Mouse (Mus musculus) cortical plate, adult 2 months (tissue): ENCODE results near the gene Il6st. TPM values are rescaled to one million over a fixed set of nuclear protein-coding genes. Genes with fewer than 3 reads are reported as not detected.

Experiments used
- H3K27ac ChIP-seq: fragments of 200-500 bp; 2 replicates; pipeline ENCODE4 v1.5.1; 2012; ENCODE audit warnings: low read length, control low read depth, inconsistent platforms; ENCODE audit not compliant: insufficient read depth
- H3K4me1 ChIP-seq: fragments of 200-500 bp; 2 replicates; pipeline ENCODE4 v1.6.1; 2011; ENCODE audit warnings: low read length; ENCODE audit not compliant: control insufficient read depth, insufficient read depth
- H3K4me3 ChIP-seq: fragments of 200-500 bp; 2 replicates; pipeline ENCODE4 v1.5.1; 2011; ENCODE audit warnings: mild to moderate bottlenecking, low read length, control low read depth; ENCODE audit not compliant: insufficient read depth
- CTCF ChIP-seq: fragments of 200-500 bp; IDR thresholded peaks from 2 replicates; pipeline ENCODE4 v1.5.1; 2011; ENCODE audit warnings: mild to moderate bottlenecking, control low read depth, low read length; ENCODE audit not compliant: insufficient read depth; ENCODE audit errors: extremely low read depth
- POLR2A ChIP-seq: fragments of 200-500 bp; IDR thresholded peaks from 2 replicates; pipeline ENCODE4 v1.6.1; 2011; ENCODE audit warnings: mild to moderate bottlenecking, low read length, control low read depth; ENCODE audit not compliant: insufficient read depth; ENCODE audit errors: extremely low read depth
- polyA plus RNA-seq: library from polyadenylated mRNA; depleted of rRNA; stranded (reverse); fragments of >200 nt; gene quantifications from 2 replicates; pipeline ENCODE4 v1.2.3, GENCODE M21; 2012

Gene Il6st
- polyA plus RNA-seq, 1 experiment: 26.8 TPM

DNA sequence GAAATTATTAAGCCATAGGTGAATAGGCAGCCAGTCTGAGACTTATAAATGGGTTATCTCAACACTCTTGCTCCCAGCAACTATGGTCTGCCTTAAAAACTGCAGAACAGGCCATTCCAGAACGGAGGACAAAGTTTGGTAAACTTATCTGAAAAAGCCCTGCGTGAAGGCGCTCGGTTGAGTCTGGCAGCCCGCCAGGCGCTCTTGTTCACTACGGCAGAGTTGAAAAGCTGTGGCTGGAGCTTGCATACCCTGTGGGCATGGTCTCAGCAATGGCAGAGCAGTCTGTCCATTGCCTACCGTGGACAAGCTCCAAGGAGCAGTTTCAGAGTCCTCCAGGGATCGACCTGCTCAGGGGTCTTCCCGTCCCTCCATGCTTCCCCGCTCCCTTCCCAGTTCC, 47.4 kb downstream of the Il6st start:
- Histone ChIP-seq H3K4me3 (no peak overlapping the region), H3K4me1 (no peaks in the 10 kb centered on the region), H3K27ac (no peak overlapping the region)
- TF ChIP-seq POLR2A (no peak), CTCF (no peak)

GRCm38 (mm10) chr13:112511810-112512209, 47.9 kb downstream of the Il6st start:
- no peaks in the 10 kb centered on the region for H3K4me1 ChIP-seq
- no peak overlapping the region for H3K4me3 ChIP-seq
- no peak overlapping the region for H3K27ac ChIP-seq
- no peak for TF ChIP-seq CTCF
- no peak for TF ChIP-seq POLR2A

- no peak overlapping the region for H3K27ac ChIP-seq
- TF ChIP-seq POLR2A: no peak
- H3K4me3 ChIP-seq: no peak overlapping the region
Observed at GRCm38 (mm10) chr13:112512824-112513223, 49.0 kb downstream of the Il6st start.

GRCm38 (mm10) chr13:112514546-112514945, 50.7 kb downstream of the Il6st start:
- Histone ChIP-seq H3K27ac (no peak overlapping the region), H3K4me1 (no peaks in the 10 kb centered on the region), H3K4me3 (no peak overlapping the region)
- TF ChIP-seq CTCF (no peak), POLR2A (no peak)

More at GRCm38 (mm10) chr13:112512824-112513223, 49.0 kb downstream of the Il6st start:
- no peaks in the 10 kb centered on the region for H3K4me1 ChIP-seq

DNA sequence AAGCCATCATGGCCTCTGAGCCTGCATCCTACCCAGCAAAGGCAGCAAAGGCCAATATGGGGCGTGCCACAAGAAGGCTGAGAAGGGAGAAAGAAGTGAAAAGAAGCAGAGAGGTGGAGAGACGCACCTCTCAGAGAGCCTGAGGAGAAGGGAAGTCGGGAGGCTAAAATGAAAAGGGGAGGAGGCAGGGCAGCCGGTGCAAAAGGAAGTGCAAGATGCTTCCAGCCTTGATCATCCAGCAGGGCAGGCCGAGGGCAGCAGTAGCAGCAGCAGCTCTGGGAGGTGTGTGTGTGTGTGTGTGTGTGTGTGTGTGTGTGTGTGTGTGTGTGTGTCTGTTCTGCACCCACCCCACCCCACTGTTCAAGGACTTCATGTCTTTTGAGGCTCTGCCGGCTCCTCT, 58.4 kb downstream of the Il6st start:
- no peak overlapping the region for H3K27ac ChIP-seq
- no peaks in the 10 kb centered on the region for H3K4me1 ChIP-seq
- no peak for TF ChIP-seq CTCF
- TF ChIP-seq POLR2A: no peak
- H3K4me3 ChIP-seq: no peak overlapping the region

DNA sequence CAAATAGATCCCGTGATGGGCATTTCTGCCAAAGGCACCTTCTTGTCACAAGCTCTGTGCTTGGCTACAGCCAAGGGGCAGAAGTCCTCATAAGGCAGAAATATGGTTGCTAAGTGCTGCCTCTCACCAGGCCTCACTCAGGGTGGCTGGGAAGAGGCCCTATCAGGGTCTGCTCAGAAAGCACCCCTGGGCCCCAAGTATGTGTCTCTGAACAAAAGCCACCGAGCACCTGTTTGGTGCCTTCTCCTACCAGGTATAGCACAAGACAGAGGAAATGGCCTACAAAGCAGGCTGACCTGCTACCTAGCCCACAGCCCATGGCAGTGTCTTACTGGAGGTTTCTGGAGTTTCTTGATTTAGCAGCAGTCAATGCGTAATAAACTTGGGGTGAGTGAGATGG, 59.0 kb downstream of the Il6st start:
- no peak overlapping the region for H3K27ac ChIP-seq
- no peaks in the 10 kb centered on the region for H3K4me1 ChIP-seq
- no peak for TF ChIP-seq POLR2A
- TF ChIP-seq CTCF: no peak
- no peak overlapping the region for H3K4me3 ChIP-seq

DNA sequence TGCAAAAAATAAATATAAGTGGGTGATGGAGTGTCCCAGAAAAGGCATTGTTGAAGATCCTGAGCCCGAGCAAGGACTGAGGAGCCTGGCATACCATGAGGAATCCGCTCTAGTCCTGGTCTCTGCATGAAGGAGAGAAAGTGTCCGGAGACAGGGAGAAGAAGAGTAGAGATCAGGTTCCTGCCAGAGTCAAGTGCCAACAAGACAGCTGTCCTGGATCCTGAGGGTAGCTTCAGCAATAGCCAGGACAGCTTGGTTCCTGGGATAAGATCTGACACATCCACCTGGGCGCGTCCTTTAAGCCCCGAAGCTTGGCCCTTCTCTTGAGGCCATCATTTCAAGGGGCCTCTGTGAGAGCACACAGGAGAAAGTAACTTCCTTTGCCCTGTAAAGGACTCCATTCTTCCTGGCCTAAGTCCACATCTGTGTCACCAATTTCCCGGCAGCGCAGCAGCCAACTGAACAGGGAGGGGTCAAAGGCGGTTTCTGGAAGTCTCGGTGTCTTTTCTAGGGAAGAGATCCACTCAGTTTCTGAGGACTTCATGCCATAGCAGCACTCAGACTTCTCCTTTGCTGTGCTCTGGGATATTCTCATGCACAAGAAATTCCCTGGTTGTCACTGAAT, 59.6 kb downstream of the Il6st start:
- Histone ChIP-seq H3K4me1 (no peaks in the 10 kb centered on the region), H3K4me3 (no peak overlapping the region), H3K27ac (no peak overlapping the region)
- TF ChIP-seq CTCF: no peak
- no peak for TF ChIP-seq POLR2A

DNA sequence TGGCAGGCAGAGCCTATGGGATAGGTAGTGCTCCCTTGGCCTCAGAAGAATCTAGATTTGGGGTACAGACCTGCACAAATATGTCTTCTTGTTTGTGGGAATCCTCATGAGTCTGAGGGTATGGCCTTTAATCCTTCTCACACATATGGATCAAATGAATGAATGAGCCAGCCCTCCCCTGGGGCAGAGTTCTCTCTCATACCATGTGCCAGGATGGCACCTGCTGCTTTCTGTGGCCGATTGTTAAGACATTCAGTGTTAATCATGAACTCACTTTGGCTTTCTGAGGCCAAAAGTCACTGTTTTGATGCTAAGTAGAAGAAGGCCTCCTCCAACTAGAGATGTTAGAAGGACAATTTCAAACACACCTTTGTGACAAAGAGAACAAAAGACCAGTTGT, 63.3 kb downstream of the Il6st start:
- TF ChIP-seq CTCF: no peak
- TF ChIP-seq POLR2A: no peak
- no peaks in the 10 kb centered on the region for H3K4me1 ChIP-seq

DNA sequence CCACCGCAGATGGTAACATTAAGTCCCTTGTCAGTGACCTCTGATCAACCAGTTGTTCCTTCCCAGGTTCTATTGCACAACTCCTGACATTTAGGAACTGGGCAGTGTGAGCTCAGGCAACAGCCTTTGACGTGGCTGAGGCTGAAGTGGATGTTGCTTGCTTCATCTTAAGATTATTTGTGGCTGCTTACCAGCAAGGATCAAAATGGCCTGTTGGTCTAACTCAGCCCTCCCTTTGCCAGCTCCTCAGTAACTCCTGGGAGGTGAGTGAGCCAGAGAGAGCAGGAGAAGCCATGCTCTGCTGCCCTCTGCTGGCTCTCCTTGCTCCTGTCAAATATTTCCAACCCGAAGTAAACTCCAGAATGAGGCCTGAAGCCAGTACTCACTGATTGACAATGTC, 66.0 kb downstream of the Il6st start:
- H3K4me3 ChIP-seq: no peak overlapping the region
- no peak overlapping the region for H3K27ac ChIP-seq
- TF ChIP-seq POLR2A (no peak), CTCF (peak; percentile 78)
- no peaks in the 10 kb centered on the region for H3K4me1 ChIP-seq

More for the DNA sequence above, 63.3 kb downstream of the Il6st start:
- no peak overlapping the region for H3K27ac ChIP-seq
- no peak overlapping the region for H3K4me3 ChIP-seq

DNA sequence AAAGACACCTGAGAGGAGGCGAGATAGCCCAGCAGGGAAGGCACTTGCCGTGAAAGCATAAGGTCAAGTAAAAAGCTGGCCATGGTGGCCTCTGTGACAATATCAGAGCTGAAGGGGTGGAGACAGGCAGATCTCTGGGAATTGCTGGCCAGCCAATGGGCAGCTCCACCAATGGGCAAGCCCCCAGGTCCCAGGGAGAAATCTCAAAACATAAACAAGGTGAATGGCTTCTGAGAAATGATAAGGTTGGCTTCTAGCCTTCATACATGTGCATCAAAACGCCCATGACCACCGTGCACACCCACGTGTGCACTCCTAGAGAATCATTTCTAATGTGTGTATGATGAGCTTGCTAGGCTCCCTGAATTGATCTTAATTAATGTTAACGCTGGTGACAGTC, 68.4 kb downstream of the Il6st start:
- TF ChIP-seq POLR2A: no peak
- TF ChIP-seq CTCF: no peak
- no peak overlapping the region for H3K4me3 ChIP-seq
- H3K4me1 ChIP-seq: no peaks in the 10 kb centered on the region
- no peak overlapping the region for H3K27ac ChIP-seq

GRCm38 (mm10) chr13:112533556-112533955, 69.7 kb downstream of the Il6st start:
- no peak for TF ChIP-seq CTCF
- TF ChIP-seq POLR2A: no peak
- no peak overlapping the region for H3K27ac ChIP-seq
- H3K4me3 ChIP-seq: no peak overlapping the region
- H3K4me1 ChIP-seq: no peaks in the 10 kb centered on the region
